Mouse (Mus musculus) embryo, embryonic 11.5 days (tissue): ENCODE measurements at regions not wholly inside any gene's neighbourhood (a gene's known extent, or its start where the extent isn't known, plus 50 kb on each side); places are given as distances from the start of the nearest gene placed in this dataset.

Experiments
- DNase-seq: peaks from one replicate; pipeline ENCODE4 v3.0.0-alpha.2; 2012; ENCODE audit warnings: low read depth, low spot score

- DNase-seq = no peak
Observed at GRCm38 (mm10) chr14:47795062-47795461, 146.8 kb downstream of the Ktn1 start.

DNA sequence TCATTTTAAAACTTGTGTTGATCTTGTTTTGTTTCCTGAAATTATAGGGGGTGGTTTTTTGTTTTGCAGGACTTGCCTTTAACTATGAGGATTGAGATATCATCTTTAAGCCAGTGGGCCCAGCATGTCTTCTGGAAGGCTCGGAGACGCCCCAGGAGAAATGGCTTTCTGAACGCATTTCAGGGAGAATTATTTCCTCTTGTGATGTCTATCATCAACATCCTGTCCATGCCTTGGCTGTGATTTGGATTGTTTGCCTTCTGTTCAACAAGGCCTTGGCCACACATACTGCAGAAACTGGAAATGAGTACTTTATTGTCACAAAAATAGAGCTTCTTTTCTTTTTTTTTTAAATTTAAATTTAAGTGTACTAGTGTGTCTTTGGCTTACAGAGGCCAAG lies 150.0 kb downstream of the Ktn1 start:
- DNase-seq = no peak

DNA sequence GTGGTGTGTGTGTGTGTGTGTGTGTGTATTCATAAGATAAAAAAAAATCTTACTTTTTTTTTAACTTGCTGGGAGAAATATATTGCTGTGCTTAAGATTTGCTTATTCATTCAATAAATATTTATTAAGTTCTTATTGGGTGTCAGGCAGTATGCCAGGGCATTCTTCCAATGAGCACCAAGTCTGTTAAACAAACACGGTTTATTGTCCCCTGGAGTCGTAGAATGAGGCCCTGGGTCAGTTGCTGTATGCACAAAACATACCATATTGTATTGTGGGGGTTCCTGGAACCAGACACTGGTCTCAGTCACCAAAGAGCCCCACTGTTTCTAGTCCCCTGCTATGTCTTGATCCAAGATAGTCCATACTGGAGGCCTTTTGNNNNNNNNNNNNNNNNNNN lies 151.3 kb downstream of the Ktn1 start:
- no peak for DNase-seq

DNA sequence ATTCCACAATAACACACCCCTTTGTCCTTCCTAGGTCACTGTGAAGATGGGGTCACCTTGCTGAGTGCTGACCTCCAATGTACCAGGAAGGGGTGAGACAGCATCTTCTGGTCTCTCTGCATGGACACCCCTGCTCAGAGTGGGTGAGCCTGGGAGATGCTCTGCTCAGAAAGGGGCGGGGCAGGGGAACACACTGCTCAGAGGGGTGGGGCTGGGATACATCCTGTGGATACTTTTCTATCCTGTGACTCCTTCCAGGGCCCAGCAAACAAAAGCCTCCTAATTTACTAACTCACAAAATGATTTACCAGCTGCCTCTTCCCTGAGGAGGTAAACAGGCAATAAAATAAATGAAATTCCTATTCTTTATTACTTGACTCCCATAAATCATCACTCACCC lies 157.0 kb downstream of the Ktn1 start:
- DNase-seq = no peak

- no peak for DNase-seq
Observed at GRCm38 (mm10) chr14:47805771-47806535, 157.7 kb downstream of the Ktn1 start.

GRCm38 (mm10) chr14:47808097-47808910 lies 160.1 kb downstream of the Ktn1 start:
- DNase-seq = no peak

DNA sequence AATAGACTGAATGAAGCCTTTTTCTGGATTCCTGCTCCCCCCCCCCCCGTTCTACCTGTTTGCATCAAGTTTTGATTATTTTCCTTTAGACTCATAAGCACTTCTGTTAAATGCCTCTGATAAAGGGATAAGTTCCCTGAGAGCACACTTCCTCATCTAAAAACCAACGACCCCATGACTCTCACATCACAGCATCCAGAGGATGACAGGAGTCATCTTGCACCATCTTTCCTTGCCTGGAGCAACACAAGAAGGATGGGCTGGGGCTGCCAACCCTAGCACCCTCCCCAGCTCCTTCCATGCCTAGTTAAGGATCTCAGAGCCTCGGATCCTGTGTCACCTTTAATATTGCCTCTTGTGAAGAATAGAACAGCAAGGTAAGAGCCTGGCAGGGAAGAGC lies 170.0 kb downstream of the Ktn1 start:
- no peak for DNase-seq

DNA sequence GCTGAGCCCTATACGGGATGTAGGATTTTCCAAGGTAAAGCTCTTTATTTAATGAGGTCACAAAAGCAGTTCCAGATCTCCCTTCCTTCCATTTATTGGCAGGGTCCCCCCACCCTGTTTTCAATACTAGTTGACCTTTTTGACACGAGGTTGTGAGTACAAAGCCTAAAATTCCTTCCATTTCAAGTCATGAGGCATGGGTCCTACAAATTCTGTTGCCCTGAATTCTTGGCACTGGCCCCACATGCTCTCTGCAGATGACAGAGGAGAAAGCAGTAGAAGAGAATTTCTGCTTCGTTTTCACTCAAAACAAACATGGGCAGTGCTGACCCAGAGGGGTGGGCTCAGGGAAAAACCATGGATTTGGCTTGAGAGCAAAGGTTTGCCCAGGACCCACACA lies 170.4 kb downstream of the Ktn1 start:
- no peak for DNase-seq

DNA sequence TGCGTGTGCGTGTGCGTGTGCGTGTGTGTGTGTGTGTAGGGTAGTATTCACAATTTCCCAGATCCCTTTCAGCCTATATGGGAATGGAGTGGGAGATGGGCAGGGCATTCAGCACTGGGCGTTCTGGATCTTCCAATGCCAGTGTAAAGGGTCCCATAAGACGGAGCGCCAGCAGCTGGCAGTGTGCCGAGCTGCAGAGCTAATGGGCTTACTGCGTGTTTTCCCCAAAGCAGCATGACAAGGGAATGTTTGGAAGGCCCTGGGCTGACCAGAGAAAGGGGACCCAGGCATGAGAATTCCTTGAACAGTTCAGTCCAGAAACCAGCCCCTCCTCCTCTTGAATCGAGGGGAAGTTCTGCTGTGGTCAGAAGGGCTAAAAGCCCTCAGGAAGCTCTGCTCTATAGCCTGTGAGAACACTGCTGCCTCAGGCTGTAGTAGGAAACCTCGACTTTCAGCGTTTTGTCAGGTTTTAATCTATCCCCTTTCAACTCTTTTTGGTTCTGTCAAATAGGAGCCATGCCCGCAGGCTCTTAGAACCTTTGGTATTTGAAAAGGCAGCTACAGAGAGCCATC lies 172.4 kb downstream of the Ktn1 start:
- no peak for DNase-seq

- no peak for DNase-seq
Observed at GRCm38 (mm10) chr14:47823182-47823581, 174.9 kb downstream of the Ktn1 start.

- no peak for DNase-seq
Observed at GRCm38 (mm10) chr14:47823696-47824095, 175.4 kb downstream of the Ktn1 start.

DNA sequence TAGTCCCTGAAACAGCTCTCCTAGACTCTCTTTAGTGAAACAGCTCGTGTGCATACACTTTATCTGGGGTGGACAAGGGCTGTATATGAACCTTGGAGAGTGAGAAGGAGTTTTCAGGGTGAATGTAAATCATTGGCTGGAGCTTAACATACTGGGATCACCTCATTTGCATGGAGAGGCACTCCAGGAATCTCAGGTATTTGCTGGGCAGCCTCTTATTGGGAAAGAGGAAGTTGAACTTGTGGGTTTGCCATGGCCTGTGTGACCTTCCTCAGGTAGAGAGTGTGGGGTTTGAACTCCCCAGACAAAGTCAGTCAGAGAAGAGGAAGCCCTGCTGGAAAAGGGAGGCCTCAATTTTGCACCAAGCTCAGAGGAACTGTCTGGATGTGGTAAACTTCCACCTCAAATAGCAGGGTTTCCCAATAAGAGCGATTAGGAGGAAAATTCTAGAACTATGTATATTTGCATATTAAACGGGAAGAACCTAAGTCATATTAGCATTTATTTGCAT lies 177.3 kb downstream of the Ktn1 start:
- no peak for DNase-seq

DNA sequence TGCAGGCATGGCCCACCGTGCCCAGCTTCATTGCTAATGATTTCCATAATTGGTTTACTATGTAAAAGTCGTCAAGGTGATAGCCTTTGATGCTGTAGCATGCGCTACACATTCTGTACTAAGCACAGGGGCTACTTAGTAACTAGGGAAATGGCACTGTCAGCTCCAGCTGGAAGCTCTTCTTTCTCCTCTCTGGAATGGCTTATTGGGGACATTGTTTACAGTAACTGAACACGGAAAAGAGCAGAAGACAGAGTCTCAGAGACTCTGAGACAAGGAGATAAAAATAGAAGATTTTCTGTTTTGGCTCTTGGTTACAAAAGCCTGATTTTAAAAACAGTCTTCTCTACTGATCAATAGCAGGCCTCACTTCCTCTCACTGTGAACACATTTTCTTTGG lies 178.3 kb downstream of the Ktn1 start:
- DNase-seq = no peak

DNA sequence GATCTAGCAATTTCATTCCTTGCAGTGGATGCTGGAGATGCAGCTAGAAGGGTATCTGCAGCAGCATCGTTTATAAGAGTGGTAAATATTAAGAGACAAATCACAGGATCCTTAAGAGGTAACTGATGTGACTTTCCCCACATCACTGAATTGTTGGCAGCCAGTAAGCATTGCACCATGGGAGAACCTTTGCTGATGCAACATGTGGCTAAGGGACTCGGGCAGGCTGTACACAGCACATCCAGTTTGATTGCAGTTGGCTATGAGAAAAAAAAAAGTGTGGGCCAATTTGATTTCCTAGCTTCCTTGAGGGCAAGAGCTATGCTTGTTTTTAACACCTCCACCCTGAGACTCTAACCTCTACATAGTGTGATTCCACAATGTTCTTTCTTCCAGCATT lies 179.4 kb downstream of the Ktn1 start:
- DNase-seq = no peak

GRCm38 (mm10) chr14:47833696-47834095 lies 185.4 kb downstream of the Ktn1 start:
- no peak for DNase-seq

DNA sequence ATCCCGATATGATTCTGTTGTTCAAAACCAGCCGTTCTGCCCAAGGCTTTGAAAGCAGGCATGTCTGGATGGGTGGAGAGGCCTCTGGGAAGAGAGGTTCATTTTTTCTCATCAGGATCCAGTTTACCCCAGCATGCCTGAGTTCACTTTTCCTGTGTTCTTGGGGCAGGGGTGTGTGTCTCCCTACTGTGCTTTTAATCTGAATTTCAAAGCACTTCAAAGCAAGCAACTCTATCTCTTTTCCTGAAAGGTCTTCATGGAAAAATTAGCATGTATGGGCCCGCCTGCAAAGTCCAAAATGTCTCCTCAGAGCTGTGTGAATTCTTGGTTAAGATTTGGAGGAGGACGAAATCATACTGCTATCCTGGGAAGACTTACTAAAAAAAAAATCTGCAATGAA lies 187.2 kb downstream of the Ktn1 start:
- DNase-seq = no peak

- no peak for DNase-seq
Observed at GRCm38 (mm10) chr14:47839493-47840215, 191.4 kb downstream of the Ktn1 start.

DNA sequence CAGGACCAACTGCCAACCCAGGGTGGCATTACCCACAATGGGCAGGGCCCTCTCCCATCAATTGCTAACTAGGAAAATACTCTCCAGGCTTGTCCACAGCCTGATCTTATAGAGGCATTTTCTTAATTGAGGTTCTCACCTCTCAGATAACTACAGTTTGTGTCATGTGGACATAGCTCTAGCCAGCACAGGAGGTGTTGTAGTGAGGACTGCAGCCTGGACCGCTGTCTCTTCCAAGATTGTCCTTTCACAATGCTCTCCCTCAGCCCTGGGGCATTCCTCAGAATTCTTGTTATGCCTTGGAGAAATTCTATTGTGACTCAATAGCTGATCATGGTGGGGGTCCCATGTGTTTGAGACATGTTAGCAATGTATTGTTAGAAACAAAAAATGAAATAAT lies 196.1 kb downstream of the Ktn1 start:
- no peak for DNase-seq

- no peak for DNase-seq
Observed at GRCm38 (mm10) chr14:47848861-47849260, 200.6 kb downstream of the Ktn1 start.

GRCm38 (mm10) chr14:47856280-47856765 lies 208.1 kb downstream of the Ktn1 start:
- no peak for DNase-seq

DNA sequence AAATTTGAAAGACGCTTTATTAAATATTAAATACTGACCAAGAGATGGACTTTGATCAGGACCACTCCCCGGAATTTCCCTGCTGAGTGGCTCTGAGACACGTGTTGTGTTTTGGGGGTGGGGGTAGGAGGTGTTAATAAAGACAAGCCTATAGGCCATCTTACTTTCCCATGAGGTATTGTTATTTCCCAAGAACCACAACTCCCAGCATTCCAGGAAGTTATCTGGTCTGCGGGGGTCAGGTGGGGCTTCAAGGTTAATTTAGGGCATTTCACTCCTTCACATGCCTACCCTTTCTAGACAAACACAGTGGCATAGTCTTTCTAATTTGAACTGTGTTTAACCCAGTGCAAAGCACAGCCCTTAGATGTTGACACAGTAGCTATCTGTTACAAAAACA lies 209.0 kb downstream of the Ktn1 start:
- no peak for DNase-seq
